Mouse (Mus musculus): ENCODE measurements around the gene Aff4. TPM values are rescaled to one million over a fixed set of nuclear protein-coding genes. Genes with fewer than 3 reads are reported as not detected.

Gene Aff4
- polyA plus RNA-seq, 1 experiment = 12.1 TPM

DNA sequence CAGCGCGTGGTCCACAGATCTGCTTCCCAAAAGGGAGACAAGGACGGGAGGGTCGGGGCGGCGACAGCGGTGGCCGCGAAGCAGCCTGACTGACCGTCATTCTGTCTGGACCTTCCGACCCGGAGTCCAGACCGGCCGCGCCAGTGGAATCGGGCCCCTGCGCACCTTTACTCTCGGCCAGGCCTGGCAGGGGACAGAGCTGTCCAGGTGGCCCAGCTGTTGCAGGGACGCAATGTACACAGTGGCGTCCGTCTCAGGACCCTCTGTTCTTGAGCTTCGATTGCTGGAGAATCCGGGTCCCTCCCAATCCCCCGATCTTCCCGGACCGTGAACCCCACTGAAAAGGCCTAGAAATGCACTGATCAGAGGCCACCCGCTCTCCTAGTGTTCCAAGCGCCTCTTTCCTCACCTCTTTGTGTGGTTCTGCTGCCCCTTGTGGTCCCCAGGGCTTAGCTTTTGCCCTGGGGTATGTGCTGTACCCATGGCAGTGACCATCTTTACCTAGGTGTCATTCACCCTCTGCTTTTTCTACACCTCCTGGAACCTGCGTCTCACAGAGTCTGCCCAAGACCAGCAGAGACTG, 106.8 kb downstream of the Aff4 start:
- Histone ChIP-seq H3K27me3 (ENCODE audit: control insufficient read depth, insufficient read depth, insufficient read length) (no peaks in the 10 kb centered on the region), H3K4me3 (ENCODE audit: insufficient read depth, poor library complexity, severe bottlenecking) (peak overlapping the region; percentile 29), H3K36me3 (ENCODE audit: control insufficient read depth, insufficient read depth) (no peaks in the 10 kb centered on the region), H3K79me2 (ENCODE audit: control insufficient read depth, insufficient read depth) (no peaks in the 10 kb centered on the region), H3K79me3 (ENCODE audit: low read depth) (no peaks in the 10 kb centered on the region), H3ac (ENCODE audit: control insufficient read depth, insufficient read length, low read depth) (peak overlapping the region; percentile 71)
- TF ChIP-seq MYOD1 (IDR thresholded peaks at IDR 0.05; ENCODE audit: control insufficient read depth, insufficient read length, low read depth) (no peak), FOSL1 (IDR thresholded peaks at IDR 0.05; ENCODE audit: insufficient read depth, low read length, poor library complexity, severe bottlenecking) (no peak), MAX (IDR thresholded peaks at IDR 0.05) (no peak), CEBPB (IDR thresholded peaks at IDR 0.05; ENCODE audit: low read depth) (no peak), USF1 (IDR thresholded peaks at IDR 0.05; ENCODE audit: low read depth) (no peak), MYOG (IDR thresholded peaks at IDR 0.05; ENCODE audit: control insufficient read depth, extremely low read depth, insufficient read length) (no peak), CTCF (IDR thresholded peaks at IDR 0.05; ENCODE audit: control insufficient read depth, insufficient read depth, insufficient read length) (no peak)

DNA sequence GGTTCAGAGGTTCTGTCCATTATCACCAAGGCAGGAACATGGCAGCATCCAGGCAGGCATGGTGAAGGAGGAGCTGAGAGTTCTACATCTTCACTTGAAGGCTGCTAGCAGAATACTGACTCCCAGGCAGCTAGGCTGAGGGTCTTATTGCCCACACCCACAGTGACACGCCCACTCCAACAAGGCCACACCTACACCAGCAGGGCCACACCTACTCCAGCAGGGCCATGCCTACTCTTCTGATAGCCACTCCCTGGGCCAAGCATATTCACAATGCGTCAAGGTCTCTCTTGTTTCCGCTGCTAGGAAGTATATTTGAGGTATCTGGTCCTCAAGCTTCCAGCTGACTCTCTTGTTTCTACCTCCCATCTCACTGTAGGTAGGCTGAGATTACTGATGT, 108.4 kb downstream of the Aff4 start:
- Histone ChIP-seq H3K4me3 (ENCODE audit: insufficient read depth, poor library complexity, severe bottlenecking) (no peak overlapping the region), H3K79me3 (ENCODE audit: low read depth) (no peaks in the 10 kb centered on the region), H3ac (ENCODE audit: control insufficient read depth, insufficient read length, low read depth) (no peak overlapping the region), H3K36me3 (ENCODE audit: control insufficient read depth, insufficient read depth) (no peaks in the 10 kb centered on the region), H3K79me2 (ENCODE audit: control insufficient read depth, insufficient read depth) (no peaks in the 10 kb centered on the region), H3K27me3 (ENCODE audit: control insufficient read depth, insufficient read depth, insufficient read length) (no peaks in the 10 kb centered on the region)
- TF ChIP-seq MAX (IDR thresholded peaks at IDR 0.05) (no peak), FOSL1 (IDR thresholded peaks at IDR 0.05; ENCODE audit: insufficient read depth, low read length, poor library complexity, severe bottlenecking) (no peak), CTCF (IDR thresholded peaks at IDR 0.05; ENCODE audit: control insufficient read depth, insufficient read depth, insufficient read length) (no peak), MYOD1 (IDR thresholded peaks at IDR 0.05; ENCODE audit: control insufficient read depth, insufficient read length, low read depth) (no peak)

DNA sequence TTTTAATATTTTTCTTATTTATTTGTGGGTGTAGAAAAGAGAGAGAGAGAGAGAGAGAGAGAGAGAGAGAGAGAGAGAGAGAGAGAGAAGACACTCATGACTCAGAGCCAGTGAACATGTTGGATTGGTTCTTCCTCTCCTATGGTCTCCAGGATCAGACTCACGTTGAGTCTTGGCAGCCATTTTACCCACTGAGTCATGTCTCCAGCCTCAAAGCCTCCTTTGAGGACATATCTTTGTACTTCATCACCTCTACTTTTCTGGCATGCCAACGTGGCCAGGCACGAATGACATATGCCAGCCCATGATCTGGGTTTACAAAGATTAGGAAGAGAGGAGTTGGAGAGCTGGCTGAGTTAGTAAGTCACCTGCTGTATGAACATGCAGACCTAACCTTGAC, 109.6 kb downstream of the Aff4 start:
- Histone ChIP-seq H3K79me3 (ENCODE audit: low read depth) (no peaks in the 10 kb centered on the region), H3K79me2 (ENCODE audit: control insufficient read depth, insufficient read depth) (no peaks in the 10 kb centered on the region), H3K4me3 (ENCODE audit: insufficient read depth, poor library complexity, severe bottlenecking) (no peak overlapping the region), H3K36me3 (ENCODE audit: control insufficient read depth, insufficient read depth) (no peaks in the 10 kb centered on the region), H3K27me3 (ENCODE audit: control insufficient read depth, insufficient read depth, insufficient read length) (no peaks in the 10 kb centered on the region), H3ac (ENCODE audit: control insufficient read depth, insufficient read length, low read depth) (no peak overlapping the region)
- TF ChIP-seq MYOD1 (IDR thresholded peaks at IDR 0.05; ENCODE audit: control insufficient read depth, insufficient read length, low read depth) = no peak

DNA sequence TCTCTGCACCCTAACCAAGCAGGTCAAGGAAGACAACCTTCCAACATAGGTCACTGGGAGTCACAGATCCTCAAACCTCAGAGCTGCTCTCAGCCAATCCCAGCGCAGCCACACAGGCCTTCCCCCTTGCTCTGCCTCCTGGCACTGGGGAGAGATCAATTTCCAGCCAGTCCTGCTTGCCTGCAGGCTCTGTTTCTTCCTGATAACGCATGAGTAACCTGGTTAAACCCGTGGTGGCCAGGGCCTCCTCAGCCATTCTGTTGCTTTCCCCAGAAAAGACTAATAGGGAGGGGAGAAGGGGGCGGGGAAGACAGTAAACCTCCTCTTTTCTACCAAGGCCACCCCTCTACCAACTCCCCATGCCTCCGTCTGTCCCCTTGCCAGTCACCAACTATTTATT, 111.1 kb downstream of the Aff4 start:
- H3K79me3 ChIP-seq (ENCODE audit: low read depth) = no peaks in the 10 kb centered on the region
- H3K36me3 ChIP-seq (ENCODE audit: control insufficient read depth, insufficient read depth) = no peaks in the 10 kb centered on the region
- TF ChIP-seq USF1 (IDR thresholded peaks at IDR 0.05; ENCODE audit: low read depth) = no peak
- TF ChIP-seq MAX (IDR thresholded peaks at IDR 0.05) = no peak
- no peak for TF ChIP-seq MYOG (IDR thresholded peaks at IDR 0.05; ENCODE audit: control insufficient read depth, extremely low read depth, insufficient read length)
- TF ChIP-seq FOSL1 (IDR thresholded peaks at IDR 0.05; ENCODE audit: insufficient read depth, low read length, poor library complexity, severe bottlenecking) = no peak
- no peak for TF ChIP-seq CTCF (IDR thresholded peaks at IDR 0.05; ENCODE audit: control insufficient read depth, insufficient read depth, insufficient read length)
- no peak for TF ChIP-seq MYOD1 (IDR thresholded peaks at IDR 0.05; ENCODE audit: control insufficient read depth, insufficient read length, low read depth)
- no peak for TF ChIP-seq CEBPB (IDR thresholded peaks at IDR 0.05; ENCODE audit: low read depth)

DNA sequence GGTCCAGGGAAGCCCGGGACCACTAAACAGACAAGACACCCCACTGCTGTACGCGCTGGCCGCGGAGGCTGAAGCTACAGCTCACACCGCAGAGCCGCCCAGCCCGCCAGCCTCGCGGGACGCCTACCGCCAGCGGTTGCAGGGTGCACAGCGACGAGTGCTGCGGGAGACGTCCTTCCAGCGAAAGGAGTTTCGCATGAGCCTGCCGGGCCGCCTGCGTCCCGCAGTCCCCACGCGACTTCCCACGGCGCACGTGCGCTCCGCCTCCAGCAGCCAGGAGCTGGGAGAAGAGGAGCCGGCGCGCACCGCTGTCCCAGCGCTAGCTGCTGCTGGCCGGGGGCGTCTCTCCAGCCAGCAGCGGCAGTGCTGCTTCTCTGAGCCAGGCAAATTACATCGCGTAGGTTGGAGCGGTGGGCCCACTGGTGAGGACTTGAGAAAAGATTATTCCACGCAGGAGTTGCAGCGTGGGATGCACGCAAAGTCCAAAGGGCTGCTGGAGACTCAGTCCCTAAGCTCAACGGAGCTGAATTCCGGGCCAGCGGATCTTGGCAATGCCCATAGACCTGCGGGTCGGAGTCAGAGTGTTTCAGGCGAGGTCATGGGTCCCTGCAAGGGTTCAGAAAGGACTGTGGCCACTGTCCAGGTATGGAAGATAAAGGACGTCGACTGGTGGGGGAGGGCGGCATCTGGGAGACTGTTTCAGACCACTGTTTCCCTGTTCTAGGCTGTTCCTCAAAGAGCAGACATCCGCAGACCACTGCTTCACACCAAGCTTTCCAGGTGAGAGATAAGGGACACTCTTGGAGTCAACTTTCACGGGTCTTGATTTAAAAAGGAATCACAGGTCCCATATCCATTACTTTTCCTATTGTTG, 113.2 kb downstream of the Aff4 start:
- Histone ChIP-seq H3K79me3 (ENCODE audit: low read depth) (no peaks in the 10 kb centered on the region), H3K79me2 (ENCODE audit: control insufficient read depth, insufficient read depth) (no peaks in the 10 kb centered on the region), H3K36me3 (ENCODE audit: control insufficient read depth, insufficient read depth) (no peaks in the 10 kb centered on the region), H3ac (ENCODE audit: control insufficient read depth, insufficient read length, low read depth) (no peak overlapping the region), H3K4me3 (ENCODE audit: insufficient read depth, poor library complexity, severe bottlenecking) (no peak overlapping the region), H3K27me3 (ENCODE audit: control insufficient read depth, insufficient read depth, insufficient read length) (no peaks in the 10 kb centered on the region)
- TF ChIP-seq FOSL1 (IDR thresholded peaks at IDR 0.05; ENCODE audit: insufficient read depth, low read length, poor library complexity, severe bottlenecking) (no peak), MAX (IDR thresholded peaks at IDR 0.05) (no peak), MYOD1 (IDR thresholded peaks at IDR 0.05; ENCODE audit: control insufficient read depth, insufficient read length, low read depth) (no peak), CTCF (IDR thresholded peaks at IDR 0.05; ENCODE audit: control insufficient read depth, insufficient read depth, insufficient read length) (no peak), CEBPB (IDR thresholded peaks at IDR 0.05; ENCODE audit: low read depth) (no peak)

More for the DNA sequence above, 111.1 kb downstream of the Aff4 start:
- Histone ChIP-seq H3ac (ENCODE audit: control insufficient read depth, insufficient read length, low read depth) (no peak overlapping the region), H3K79me2 (ENCODE audit: control insufficient read depth, insufficient read depth) (no peaks in the 10 kb centered on the region), H3K27me3 (ENCODE audit: control insufficient read depth, insufficient read depth, insufficient read length) (no peaks in the 10 kb centered on the region), H3K4me3 (ENCODE audit: insufficient read depth, poor library complexity, severe bottlenecking) (no peak overlapping the region)

Data from C2C12 (cell line).